Mouse (Mus musculus) CD4-positive helper T cell, adult 2 months (primary cell): ENCODE results near the gene Tmem95.

Experiments used
- DNase-seq: peaks from one replicate; pipeline ENCODE4 v3.0.0-alpha.2; 2012; ENCODE audit warnings: low read depth, missing footprints, low spot score

Gene Tmem95

GRCm38 (mm10) chr11:69846738-69847688 lies 30.8 kb downstream of the Tmem95 start:
- peak; percentile 80 for DNase-seq

GRCm38 (mm10) chr11:69846198-69846680 lies 31.6 kb downstream of the Tmem95 start, which contains the start of gene Plscr3:
Gene Plscr3, plus strand, starts transcription at chr11:69846376.
- DNase-seq = peak; percentile 88

DNA sequence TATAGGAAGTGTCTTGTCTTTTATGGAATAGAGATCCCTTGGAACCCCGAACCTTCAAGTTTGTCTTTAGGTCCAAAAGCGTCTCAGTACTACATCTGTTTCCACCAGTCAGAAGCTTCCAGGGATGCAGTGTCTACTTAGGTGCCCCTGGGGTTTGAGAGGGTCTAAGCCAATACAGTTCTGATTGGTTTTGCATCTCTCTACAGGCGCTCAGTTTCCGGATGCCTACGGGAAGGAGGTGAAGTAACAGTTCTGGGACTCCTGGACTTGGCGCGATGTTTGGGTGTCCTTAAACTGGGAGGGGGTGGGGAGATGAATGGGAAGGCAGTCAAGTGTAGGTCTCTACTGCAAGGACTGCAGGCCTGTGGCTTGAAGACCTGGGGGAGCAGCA lies 39.1 kb downstream of the Tmem95 start:
- DNase-seq = no peak

GRCm38 (mm10) chr11:69837952-69838713 lies 39.7 kb downstream of the Tmem95 start, which contains the start of gene Tmem256:
Gene Tmem256, plus strand, starts transcription at chr11:69838514.
- DNase-seq = peak; percentile 96

- DNase-seq = peak; percentile 86
Observed at GRCm38 (mm10) chr11:69837604-69837951, 40.2 kb downstream of the Tmem95 start, which contains the start of gene Nlgn2. Gene Nlgn2, minus strand, starts transcription at chr11:69837784.

- peak; percentile 44 for DNase-seq
Observed at GRCm38 (mm10) chr11:69836703-69837576, 40.9 kb downstream of the Tmem95 start.

- DNase-seq = peak; percentile 38
Observed at GRCm38 (mm10) chr11:69835966-69836335, 41.9 kb downstream of the Tmem95 start.

GRCm38 (mm10) chr11:69835326-69835965 lies 42.4 kb downstream of the Tmem95 start:
- DNase-seq = no peak

DNA sequence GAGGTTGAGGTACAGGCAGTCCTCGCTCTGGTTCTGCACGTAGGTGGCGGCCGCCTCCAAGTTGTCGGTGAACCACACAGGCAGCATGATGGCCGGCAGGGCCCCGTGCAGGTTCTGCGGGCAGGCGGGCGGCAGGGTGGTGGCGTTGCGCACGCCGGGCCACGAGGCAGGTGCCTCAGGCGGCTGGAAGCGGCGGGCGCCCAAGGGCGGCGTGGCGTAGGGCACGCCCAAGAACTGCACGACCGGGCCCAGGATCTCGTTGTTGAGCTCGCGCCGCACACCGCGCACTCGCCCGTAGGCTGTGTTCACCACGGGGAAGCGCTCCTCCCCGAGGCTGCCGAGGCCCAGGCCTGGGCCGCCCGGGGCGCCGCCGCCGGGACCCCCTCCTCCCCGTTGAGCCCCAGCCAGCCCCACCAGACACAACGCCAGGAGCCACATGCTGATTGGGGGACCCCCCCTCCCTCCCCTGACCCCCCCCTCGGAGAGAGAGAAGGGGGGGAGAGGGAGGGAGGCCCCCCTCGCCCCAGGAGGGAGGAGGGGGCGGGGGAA lies 43.7 kb downstream of the Tmem95 start:
- peak; percentile 71 for DNase-seq

DNA sequence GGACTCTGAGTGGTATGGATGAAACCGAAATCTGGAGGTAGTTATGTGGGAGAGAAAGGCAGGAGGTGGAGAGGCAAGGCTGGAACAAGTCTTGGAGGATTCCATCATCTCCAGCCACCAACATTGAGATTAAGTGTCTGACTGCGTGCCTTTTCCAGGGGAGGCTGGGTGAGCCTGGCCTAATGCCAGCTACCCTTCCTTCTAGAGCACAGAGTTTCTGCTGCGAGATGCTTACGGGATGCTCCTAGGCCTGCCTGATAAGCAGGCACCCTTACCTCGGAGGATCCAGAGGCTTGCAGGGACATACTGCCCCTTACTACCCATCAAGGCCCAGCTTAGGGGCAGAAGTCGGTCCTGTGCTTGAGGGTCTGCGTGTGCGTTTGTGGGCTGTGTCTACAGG lies 44.3 kb downstream of the Tmem95 start:
- DNase-seq = no peak

DNA sequence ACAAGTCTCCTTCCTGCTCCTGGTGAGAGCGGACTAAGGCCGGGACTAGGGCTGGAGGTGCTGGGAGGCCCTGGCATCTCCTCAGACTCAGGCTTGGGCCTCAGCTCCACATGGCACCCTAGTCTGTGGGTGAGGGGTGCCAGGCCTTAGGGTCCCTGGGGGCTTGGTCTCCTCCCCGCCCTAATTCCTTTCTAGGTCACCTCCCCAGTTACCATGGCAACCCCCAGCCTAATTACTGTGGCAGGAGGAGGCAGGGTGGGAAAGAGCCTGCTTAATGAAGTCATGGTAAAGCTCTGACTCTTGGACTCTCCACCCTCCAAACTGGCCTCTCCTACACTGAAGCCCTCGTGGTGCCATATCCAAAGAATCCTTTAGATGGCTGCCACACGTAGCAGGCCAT lies 49.0 kb downstream of the Tmem95 start:
- DNase-seq = no peak
